Mouse (Mus musculus): ENCODE data around the gene 1700010I14Rik.

DNA sequence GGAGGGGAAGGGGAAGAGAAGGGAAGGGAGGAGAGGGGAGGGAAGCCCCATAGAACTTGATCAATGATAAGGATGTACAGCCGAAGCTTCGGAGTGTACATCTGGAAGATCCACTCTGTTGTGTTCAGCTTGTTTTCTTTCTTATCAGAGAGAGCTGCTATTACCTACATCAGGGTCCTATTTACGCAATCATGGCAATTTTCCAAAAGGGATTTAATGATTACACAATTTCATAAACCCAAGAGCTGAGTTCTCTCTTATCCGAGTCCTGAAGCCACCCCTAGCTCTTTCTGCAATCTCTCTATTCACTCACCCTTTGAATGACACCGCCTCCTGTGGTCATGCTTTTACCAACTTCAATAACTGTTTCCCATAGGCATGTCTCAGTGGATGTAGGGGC, 45.4 kb downstream of the 1700010I14Rik start:
- TF ChIP-seq POLR2A (IDR thresholded peaks at IDR 0.05; ENCODE audit: insufficient read depth, low read depth, low read length) (no peak), CTCF (IDR thresholded peaks at IDR 0.05) (no peak)
